Mouse (Mus musculus): ENCODE data around the gene Ttc26. TPM values are rescaled to one million over a fixed set of nuclear protein-coding genes. Genes with fewer than 3 reads are reported as not detected.
A peak's percentile ranks its signal among the peaks of the same experiment; 100 is the strongest.
"Not testable (repeated sequence)": the region's sequence is repeated elsewhere in the genome, so short reads cannot be mapped to it uniquely, and the experiment has no call there.

Gene Ttc26
- polyA plus RNA-seq, 1 experiment from 2014 or later, result 11.7 TPM

DNA sequence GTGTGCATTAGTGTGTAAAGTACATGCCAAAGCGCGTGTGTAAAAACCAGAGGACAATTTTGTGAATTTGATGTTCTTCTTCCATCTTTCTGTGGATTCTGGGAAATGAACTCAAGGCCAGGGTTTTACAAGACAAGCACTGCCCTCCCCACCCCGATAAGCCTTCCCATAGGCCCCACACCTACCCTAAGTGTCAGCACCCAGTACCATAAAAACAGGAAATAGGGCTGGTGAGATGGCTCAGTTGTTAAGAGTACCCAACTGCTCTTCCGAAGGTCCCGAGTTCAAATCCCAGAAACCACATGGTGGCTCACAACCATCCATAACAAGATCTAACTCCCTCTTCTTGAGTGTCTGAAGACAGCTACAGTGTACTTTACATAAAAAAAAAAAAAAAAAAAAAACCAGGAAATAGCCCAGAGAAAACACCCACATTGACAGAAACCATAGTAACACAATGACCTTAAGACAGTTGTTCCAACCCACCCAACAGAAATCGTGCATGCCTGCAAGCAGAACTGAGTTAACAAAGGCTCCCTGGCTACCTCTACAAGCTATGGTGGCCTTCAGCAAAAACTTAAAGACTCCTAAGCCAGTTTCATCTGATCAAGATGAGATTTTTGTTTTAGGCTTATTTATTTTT is 32.3 kb upstream of the Ttc26 start:
- Histone ChIP-seq H3K27me3 (replicated peaks) (peaks cover 33% of the 10 kb centered on the region), H3K27ac (no peak overlapping the region), H3K4me3 (no peak overlapping the region), H3K9ac (no peak overlapping the region), H3K36me3 (no peaks in the 10 kb centered on the region), H3K9me3 (no peaks in the 10 kb centered on the region), H3K4me2 (replicated peaks) (no peak overlapping the region), H3K4me1 (peaks cover 4% of the 10 kb centered on the region)
- WGBS, result 92% methylated on average over 6 of the region's 6 CpGs
- no peak for ATAC-seq (ENCODE audit: low FRiP score, low read depth)

DNA sequence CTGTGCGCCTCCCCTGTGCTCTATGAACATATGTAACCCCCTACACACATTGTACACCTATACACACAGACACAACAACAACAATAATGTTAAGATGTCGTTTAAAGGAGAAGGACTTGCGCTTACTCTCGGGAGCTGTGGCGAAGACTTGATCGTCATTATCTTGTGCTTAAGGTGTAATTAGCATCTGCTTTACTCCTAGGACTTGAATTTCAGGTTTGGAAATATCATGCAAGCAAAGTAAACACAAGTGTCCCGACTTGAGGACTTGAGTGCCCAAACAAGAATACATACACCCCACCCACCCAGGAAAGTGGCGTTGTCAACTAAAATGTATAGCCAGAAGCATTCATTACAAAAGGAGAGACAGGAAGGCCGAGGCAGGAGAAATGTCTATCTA is 31.5 kb upstream of the Ttc26 start:
- Histone ChIP-seq H3K4me2 (replicated peaks) (no peak overlapping the region), H3K36me3 (no peaks in the 10 kb centered on the region), H3K9ac (no peak overlapping the region), H3K9me3 (no peaks in the 10 kb centered on the region), H3K4me1 (peaks cover 7% of the 10 kb centered on the region), H3K4me3 (no peak overlapping the region), H3K27me3 (replicated peaks) (peaks cover 41% of the 10 kb centered on the region), H3K27ac (no peak overlapping the region)
- no peak for ATAC-seq (ENCODE audit: low FRiP score, low read depth)
- WGBS, result 80% methylated on average over 9 of the region's 9 CpGs

DNA sequence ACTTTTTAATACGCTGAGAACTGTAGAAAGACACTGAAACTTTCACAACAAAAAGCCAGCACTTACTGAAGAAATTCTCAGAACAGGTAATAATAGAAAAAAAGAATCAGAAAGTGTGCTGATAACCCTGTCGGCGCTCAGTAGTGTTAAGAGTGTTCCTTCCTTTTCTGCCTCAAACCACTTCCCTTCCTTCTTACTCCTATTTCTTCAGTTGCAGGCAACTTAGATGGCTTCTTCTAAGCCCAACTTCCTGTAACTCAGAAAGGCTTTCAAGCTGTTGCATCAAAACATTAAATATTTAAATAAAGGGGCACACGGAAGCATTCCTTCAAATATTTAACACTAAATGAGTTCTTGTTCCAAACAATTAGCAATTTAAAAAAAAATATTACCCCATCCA is 29.3 kb upstream of the Ttc26 start:
- WGBS, result 59% methylated on average over 4 of the region's 4 CpGs

DNA sequence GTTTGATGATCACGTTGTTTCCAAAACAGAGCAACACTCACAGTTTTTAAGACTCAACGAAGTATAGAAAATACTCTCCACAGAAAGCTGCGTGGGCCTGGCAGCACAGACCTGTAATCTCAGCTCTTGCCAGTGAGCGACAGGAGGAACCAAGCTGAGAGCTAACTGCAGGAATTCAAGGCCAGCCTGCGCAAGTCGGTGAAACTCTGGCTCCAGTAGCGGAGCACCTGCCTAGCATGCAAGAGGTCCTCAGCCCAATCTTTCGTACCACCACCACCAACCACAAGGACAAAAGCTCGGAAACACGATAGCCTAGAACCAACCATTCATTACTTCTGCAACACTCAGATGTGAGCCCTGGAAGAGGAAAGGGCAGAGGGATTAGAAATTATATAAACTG is 28.8 kb upstream of the Ttc26 start:
- H3K36me3 ChIP-seq, result no peaks in the 10 kb centered on the region
- H3K9ac ChIP-seq, result no peak overlapping the region
- H3K4me1 ChIP-seq, result peaks cover 7% of the 10 kb centered on the region
- no peak overlapping the region for H3K4me2 ChIP-seq (replicated peaks)
- peaks cover 62% of the 10 kb centered on the region for H3K27me3 ChIP-seq (replicated peaks)
- no peaks in the 10 kb centered on the region for H3K9me3 ChIP-seq
- H3K27ac ChIP-seq, result no peak overlapping the region
- H3K4me3 ChIP-seq, result 0 out of 2 replicates have a peak overlapping the region, but pooled peaks have one; percentile 9
- WGBS, result 10% methylated on average over 10 of the region's 10 CpGs
- no peak for ATAC-seq (ENCODE audit: low FRiP score, low read depth)

More for the DNA sequence above, 29.3 kb upstream of the Ttc26 start:
- Histone ChIP-seq H3K9me3 (no peaks in the 10 kb centered on the region), H3K27me3 (replicated peaks) (peaks cover 60% of the 10 kb centered on the region), H3K36me3 (no peaks in the 10 kb centered on the region), H3K27ac (no peak overlapping the region), H3K9ac (no peak overlapping the region), H3K4me3 (no peak overlapping the region), H3K4me2 (replicated peaks) (no peak overlapping the region), H3K4me1 (peaks cover 7% of the 10 kb centered on the region)
- ATAC-seq (ENCODE audit: low FRiP score, low read depth), result no peak

DNA sequence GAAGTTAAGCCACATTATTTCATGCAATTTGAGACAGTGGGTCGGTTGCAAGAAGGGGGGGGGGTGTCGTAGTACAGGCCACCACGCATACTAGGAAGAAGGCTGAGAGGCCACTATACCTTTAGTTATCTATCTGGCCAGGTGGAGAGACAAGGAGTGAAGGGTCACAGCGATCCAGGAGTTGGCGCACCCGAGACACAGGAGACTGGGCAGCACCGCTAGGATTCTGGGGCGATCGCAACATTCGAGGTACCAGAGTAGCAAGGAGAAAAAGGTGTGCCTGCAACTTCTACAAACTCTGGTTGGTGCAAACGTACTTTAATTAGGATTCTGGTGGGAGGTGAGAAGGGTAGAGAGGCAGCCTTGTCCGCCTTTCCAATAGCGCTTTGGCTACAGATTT is 28.1 kb upstream of the Ttc26 start:
- WGBS, result 7% methylated on average over 13 of the region's 13 CpGs
- H3K4me2 ChIP-seq (replicated peaks), result no peak overlapping the region
- H3K27me3 ChIP-seq (replicated peaks), result peaks cover 66% of the 10 kb centered on the region
- no peaks in the 10 kb centered on the region for H3K36me3 ChIP-seq
- H3K9ac ChIP-seq, result no peak overlapping the region
- no peaks in the 10 kb centered on the region for H3K9me3 ChIP-seq
- no peak overlapping the region for H3K4me3 ChIP-seq
- peaks cover 7% of the 10 kb centered on the region for H3K4me1 ChIP-seq
- no peak overlapping the region for H3K27ac ChIP-seq
- ATAC-seq (ENCODE audit: low FRiP score, low read depth), result no peak

DNA sequence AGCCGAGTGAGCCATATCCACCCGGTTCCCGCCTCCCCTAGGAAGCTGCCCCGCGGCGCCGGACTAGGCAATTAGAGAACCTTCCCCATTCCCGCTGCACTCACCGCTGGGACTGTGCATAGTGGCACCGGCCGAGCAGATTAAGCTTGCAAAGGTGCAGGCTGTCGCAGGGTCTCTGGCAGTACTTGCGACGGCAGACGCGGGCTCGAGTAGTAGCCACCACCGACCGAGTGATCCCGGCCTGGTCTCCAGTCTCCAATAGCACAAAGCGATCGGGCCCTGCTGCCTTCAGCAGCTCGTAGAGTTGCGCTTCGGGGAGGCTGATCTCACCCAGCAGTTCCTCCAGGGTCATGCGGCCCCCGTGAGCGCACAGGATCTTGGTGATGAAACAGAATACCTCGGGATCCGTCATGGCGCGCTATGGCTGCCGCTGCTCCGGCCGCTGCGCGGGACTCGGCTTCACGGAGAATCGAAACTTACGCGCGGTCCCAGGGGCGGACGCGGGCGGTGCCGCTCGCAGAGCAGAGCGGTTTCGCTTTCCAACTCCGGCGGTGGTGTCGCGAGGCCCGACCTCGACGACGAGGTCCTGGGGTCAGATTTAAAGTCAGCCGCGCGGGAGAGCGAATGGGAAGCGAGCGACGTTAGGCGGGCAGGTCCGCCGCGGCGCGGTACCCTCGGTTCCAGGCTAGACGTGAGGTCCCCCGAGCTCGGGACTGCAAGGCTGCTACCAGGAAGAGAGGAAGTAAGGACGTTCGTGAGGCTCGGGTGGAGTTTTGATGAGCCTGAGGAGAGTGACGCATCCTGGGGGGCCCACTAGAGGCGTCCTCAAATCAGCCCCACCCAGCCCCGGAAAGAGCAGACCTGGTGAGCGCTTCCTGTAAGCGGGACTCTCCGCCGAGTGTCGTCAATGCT is 27.2 kb upstream of the Ttc26 start, which contains the start of gene Zc3hav1:
TSS of gene Zc3hav1 (minus strand) at position 793 of the 912 bp plus-strand sequence.
- H3K27me3 ChIP-seq (replicated peaks), result peaks cover 66% of the 10 kb centered on the region
- peak; percentile 72; the same call in 1 of the 2 replicates for ATAC-seq (ENCODE audit: low FRiP score, low read depth)
- H3K4me2 ChIP-seq (replicated peaks), result peak within 1 kb of the TSS; percentile 71
- no peaks in the 10 kb centered on the region for H3K36me3 ChIP-seq
- WGBS, result under 1% methylated on average over 87 of the region's 87 CpGs
- H3K4me3 ChIP-seq, result peak within 1 kb of the TSS; percentile 47
- no peaks in the 10 kb centered on the region for H3K9me3 ChIP-seq
- H3K9ac ChIP-seq, result peak within 1 kb of the TSS; percentile 17; the same call in 1 of the 2 replicates
- peaks cover 7% of the 10 kb centered on the region for H3K4me1 ChIP-seq
- H3K27ac ChIP-seq, result no peak within 1 kb of the TSS

DNA sequence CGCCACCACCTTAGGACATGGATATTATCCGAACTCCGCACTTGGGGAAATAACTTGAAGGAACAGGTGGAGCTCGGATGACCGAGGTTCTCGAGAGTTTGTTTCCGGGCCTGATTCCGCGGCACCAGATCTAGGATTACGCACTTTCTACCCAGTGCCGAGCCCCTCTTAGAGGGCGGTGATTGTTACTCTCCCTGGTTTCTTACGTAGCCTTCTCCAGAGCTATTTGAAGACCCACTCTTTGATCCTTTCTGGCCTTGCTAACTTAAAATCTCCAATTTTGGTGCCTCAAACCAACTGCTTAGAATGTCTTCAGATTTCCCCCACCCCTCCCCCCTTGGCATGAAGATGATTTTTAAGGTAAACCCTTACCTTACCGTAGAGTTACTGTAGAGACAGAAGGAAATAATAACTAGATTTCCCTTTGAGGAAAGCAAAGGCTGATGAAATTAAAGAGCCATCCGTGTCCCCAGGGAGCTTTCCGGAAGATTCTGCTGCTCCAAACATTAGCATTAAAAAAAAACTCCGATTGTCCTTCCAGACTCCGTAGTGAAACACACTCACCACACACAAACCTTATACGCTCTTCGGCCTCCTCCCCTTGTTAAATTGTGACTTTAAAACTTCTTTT is 26.4 kb upstream of the Ttc26 start:
- 2% methylated on average over 20 of the region's 20 CpGs for WGBS
- peak; percentile 17; the same call in 1 of the 2 replicates for ATAC-seq (ENCODE audit: low FRiP score, low read depth)
- H3K27ac ChIP-seq, result no peak overlapping the region
- peaks cover 63% of the 10 kb centered on the region for H3K27me3 ChIP-seq (replicated peaks)
- H3K4me3 ChIP-seq, result peak overlapping the region; percentile 47
- peak overlapping the region; percentile 71 for H3K4me2 ChIP-seq (replicated peaks)
- peaks cover 7% of the 10 kb centered on the region for H3K4me1 ChIP-seq
- no peak overlapping the region for H3K9ac ChIP-seq
- H3K36me3 ChIP-seq, result no peaks in the 10 kb centered on the region
- no peaks in the 10 kb centered on the region for H3K9me3 ChIP-seq

DNA sequence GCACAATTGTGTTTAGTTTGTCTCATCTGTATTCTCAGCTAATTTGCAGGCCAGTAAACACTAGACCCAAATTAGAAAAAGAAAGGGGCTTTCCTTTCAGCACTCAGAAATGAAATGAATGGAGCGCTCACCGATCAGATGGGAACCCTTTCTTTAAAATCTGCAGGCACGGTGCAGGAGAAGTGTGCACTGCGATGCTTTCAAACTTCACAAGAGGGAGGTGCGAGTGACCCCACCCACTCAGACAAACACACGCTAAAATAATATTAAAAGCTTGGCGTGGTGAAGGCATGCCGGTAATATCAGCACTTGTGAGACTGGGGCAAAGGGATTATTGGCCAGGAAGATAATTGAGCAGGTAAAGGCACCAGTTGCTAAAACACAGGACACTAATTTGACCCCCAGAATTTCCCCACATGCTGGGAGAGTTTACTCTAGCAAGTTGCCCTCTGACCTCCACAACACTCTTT is 25.9 kb upstream of the Ttc26 start:
- Histone ChIP-seq H3K4me2 (replicated peaks) (0 out of 2 replicates have a peak overlapping the region, but pooled peaks have one; percentile 71), H3K4me1 (peaks cover 7% of the 10 kb centered on the region), H3K4me3 (no peak overlapping the region), H3K27ac (no peak overlapping the region), H3K36me3 (no peaks in the 10 kb centered on the region), H3K9me3 (no peaks in the 10 kb centered on the region), H3K27me3 (replicated peaks) (peaks cover 63% of the 10 kb centered on the region), H3K9ac (no peak overlapping the region)
- WGBS, result 2% methylated on average over 8 of the region's 8 CpGs
- ATAC-seq (ENCODE audit: low FRiP score, low read depth), result no peak

DNA sequence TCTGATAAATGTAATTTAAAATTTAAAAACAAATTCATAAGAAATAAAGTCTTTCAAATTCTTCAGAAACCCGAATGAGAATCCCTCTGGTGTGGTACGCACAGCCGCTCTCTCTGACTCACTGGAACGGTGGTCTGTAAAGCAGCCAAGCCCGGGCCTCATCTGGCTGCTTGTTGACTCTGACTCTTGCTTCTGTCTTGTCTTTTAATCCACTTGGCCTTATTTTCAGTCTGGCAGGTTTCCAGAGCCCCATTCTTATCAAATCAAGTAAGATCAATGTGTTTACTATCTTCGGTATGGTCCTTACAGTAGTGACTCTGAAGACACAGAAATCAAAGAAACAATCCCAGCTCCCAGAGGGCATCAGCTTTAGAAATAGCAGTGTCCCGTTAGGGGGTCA is 25.4 kb upstream of the Ttc26 start:
- H3K9ac ChIP-seq, result no peak overlapping the region
- H3K9me3 ChIP-seq, result no peaks in the 10 kb centered on the region
- peaks cover 7% of the 10 kb centered on the region for H3K4me1 ChIP-seq
- no peaks in the 10 kb centered on the region for H3K36me3 ChIP-seq
- H3K4me3 ChIP-seq, result no peak overlapping the region
- no peak for ATAC-seq (ENCODE audit: low FRiP score, low read depth)
- peaks cover 61% of the 10 kb centered on the region for H3K27me3 ChIP-seq (replicated peaks)
- WGBS, result 10% methylated on average over 7 of the region's 7 CpGs
- H3K27ac ChIP-seq, result no peak overlapping the region
- H3K4me2 ChIP-seq (replicated peaks), result no peak overlapping the region

DNA sequence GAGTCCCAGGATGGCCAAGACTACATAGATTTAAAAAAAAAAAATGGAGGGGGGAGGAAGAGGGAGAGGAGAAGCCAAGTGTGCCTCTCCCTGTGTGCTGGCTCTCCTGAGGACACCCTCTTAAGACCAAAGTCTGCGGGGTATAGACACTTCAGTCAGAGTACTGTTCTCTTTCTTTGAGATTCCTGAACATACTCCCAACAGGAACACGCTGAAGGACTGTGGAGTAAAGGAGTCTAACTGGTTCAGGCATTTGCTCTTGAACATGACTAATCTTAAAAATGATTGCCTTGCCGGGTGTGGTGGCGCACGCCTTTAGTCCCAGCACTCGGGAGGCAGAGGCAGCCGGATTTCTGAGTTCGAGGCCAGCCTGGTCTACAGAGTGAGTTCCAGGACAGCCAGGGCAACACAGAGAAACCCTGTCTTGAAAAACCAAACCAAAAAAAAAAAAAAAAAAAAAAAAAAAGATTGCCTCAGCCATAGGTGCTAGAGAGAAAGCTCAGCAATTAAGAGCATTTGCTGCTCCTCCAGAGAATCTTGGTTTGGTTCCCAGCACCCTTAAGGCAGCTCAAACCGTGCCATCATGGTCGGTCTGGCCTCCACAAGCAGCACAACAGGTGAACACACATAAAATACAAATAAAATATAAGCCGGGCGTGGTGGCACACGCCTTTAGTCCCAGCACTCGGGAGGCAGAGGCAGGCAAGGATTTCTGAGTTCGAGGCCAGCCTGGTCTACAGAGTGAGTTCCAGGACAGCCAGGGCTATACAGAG is 24.4 kb upstream of the Ttc26 start:
- H3K27ac ChIP-seq; H3K4me1 ChIP-seq; H3K36me3 ChIP-seq; H3K9ac ChIP-seq; H3K4me3 ChIP-seq; H3K4me2 ChIP-seq (replicated peaks); H3K9me3 ChIP-seq; ATAC-seq (ENCODE audit: low FRiP score, low read depth): not testable (repeated sequence)
- 85% methylated on average over 15 of the region's 15 CpGs for WGBS
- H3K27me3 ChIP-seq (replicated peaks), result peaks cover 55% of the 10 kb centered on the region

DNA sequence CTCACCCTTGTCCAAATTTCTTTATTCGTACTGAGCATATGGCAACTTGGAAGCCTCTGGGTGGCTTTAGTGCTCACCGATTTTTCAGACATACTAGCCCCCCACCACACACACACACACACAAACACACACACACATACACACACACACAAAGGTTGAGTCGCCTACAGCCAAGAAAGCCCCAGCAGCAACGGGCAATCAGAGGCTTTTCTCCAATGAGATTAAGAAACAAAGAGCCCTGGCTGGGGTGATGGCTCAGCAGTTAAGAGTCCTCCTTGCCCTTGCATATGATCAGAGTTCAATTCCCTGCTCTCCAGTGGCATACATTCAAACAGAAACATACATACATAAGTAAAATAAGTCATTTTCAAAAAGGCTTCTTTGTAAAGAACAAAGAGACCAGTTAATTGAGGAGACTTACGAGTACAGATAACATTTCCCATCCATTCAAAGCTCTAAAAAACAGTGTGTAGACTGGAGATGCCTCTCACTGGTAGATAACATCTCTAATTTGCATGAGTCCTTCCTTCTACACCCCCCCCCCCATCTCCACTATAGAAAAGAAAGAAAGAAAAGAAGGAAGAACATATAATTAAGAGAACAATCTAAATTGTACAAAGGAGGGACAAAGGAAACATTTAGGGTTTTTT is 23.5 kb upstream of the Ttc26 start:
- Histone ChIP-seq H3K27me3 (replicated peaks) (peaks cover 46% of the 10 kb centered on the region), H3K4me2 (replicated peaks) (no peak overlapping the region), H3K4me3 (no peak overlapping the region), H3K9me3 (no peaks in the 10 kb centered on the region), H3K27ac (no peak overlapping the region), H3K36me3 (no peaks in the 10 kb centered on the region), H3K9ac (no peak overlapping the region), H3K4me1 (peaks cover 7% of the 10 kb centered on the region)
- ATAC-seq (ENCODE audit: low FRiP score, low read depth), result no peak
- WGBS, result 61% methylated on average over 5 of the region's 5 CpGs

All from neural tube, embryonic 12.5 days (tissue).